Mouse (Mus musculus) hindbrain, postnatal 0 days (tissue): Measurements from ENCODE around the gene Myb. TPM values are rescaled to one million over a fixed set of nuclear protein-coding genes. Genes with fewer than 3 reads are reported as not detected.
A peak's percentile ranks its signal among the peaks of the same experiment; 100 is the strongest.

Experiments used
- ATAC-seq: fragments of 200-750 bp; cut with Nextera tagmentation; 2 replicates; pipeline ENCODE4 v1.8.0; 2017; ENCODE audit warnings: mild to moderate bottlenecking, moderate TSS enrichment, moderate library complexity
- DNase-seq: peaks from one replicate; pipeline ENCODE4 v3.0.0-alpha.2; 2015; ENCODE audit warnings: low spot score
- H3K27ac ChIP-seq: fragments of 300-500 bp; sonication (generic); 2 replicates; pipeline ENCODE4 v1.5.1; 2014; ENCODE audit warnings: mild to moderate bottlenecking
- H3K27me3 ChIP-seq: fragments of 300-500 bp; sonication (generic); 2 replicates; pipeline ENCODE4 v1.6.1; 2014; ENCODE audit warnings: low read length, mixed read lengths; ENCODE audit not compliant: insufficient read depth
- H3K36me3 ChIP-seq: fragments of 300-500 bp; sonication (generic); 2 replicates; pipeline ENCODE4 v1.6.1; 2014; ENCODE audit warnings: low read length, mixed read lengths; ENCODE audit not compliant: insufficient read depth
- H3K4me1 ChIP-seq: fragments of 300-500 bp; sonication (generic); 2 replicates; pipeline ENCODE4 v1.6.1; 2014; ENCODE audit warnings: antibody characterized with exemption, low read length, mixed read lengths; ENCODE audit not compliant: insufficient read depth
- H3K4me2 ChIP-seq: fragments of 300-500 bp; sonication (generic); 2 replicates; pipeline ENCODE4 v1.6.1; 2014; ENCODE audit warnings: low read depth, mild to moderate bottlenecking, low read length, moderate library complexity, mixed read lengths
- H3K4me3 ChIP-seq: fragments of 300-500 bp; sonication (generic); 2 replicates; pipeline ENCODE4 v1.5.1; 2014; ENCODE audit warnings: low read length
- H3K9ac ChIP-seq: fragments of 300-500 bp; sonication (generic); replicated peaks from 2 replicates; pipeline ENCODE4 v1.6.1; 2014; ENCODE audit warnings: mild to moderate bottlenecking, low read length, moderate library complexity, mixed read lengths
- H3K9me3 ChIP-seq: fragments of 300-500 bp; sonication (generic); 2 replicates; pipeline ENCODE4 v1.6.1; 2016; ENCODE audit warnings: low read length, mixed read lengths
- CTCF ChIP-seq: IDR thresholded peaks from 2 replicates; pipeline ENCODE4 v1.5.1; 2016; ENCODE audit warnings: antibody characterized with exemption, control low read depth, low read depth
- WGBS: fragments of 180-500 bp; shearing (Covaris S2); extraction: QIAGEN DNeasy Blood & Tissue Kit; methylation state at CpG from one replicate; pipeline ENCODE4 v1.1.7; 2014; 5-methylcytosine and 5-hydroxymethylcytosine counted together
- polyA plus RNA-seq: library from polyadenylated mRNA; unstranded; fragments of >200 nt; fragmentation: Nextera tagmentation; extraction: Ambion mirVana; gene quantifications from 2 replicates; pipeline ENCODE4 v1.2.1, GENCODE M21; 2015
- total RNA-seq: library from RNA; depleted of rRNA; stranded (reverse); fragments of >200 nt; gene quantifications from 2 replicates; pipeline ENCODE4 v1.2.3, GENCODE M21; 2014

Gene Myb
- total and polyA plus RNA-seq, 2 experiments from 2014 or later, result 2.0 to 3.3 TPM

DNA sequence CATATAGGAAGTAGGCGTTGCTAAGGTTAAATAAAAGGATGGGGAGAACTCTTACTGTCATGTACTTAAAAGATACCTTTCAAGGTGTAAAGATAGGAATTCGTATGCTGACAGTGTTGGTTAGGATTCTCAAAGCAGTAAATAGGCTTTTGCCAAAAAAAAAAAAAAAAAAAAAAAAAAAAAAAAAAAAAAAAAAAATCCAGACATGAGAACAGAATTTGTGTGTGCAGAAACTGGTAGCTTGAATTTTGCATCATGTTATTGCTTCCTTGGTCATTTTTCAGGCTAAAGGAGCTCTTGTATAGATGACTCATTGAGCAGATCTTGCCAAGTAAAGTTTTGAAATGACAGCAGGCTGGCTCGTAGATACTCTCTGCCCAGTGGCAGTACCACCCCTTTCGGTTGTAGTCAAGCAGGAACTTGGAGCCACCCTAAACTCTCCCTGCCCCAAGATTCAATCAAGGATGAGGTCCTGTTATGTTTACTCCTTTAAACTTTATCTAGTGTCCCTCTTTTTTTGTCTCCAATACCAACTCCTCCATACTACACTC lies 11.9 kb upstream of the Myb start:
- ATAC-seq (no peak), DNase-seq (no peak)
- no peak overlapping the region for H3K9ac ChIP-seq
- no peak overlapping the region for H3K4me3 ChIP-seq
- no peak overlapping the region for H3K4me2 ChIP-seq
- H3K27ac ChIP-seq, result no peak overlapping the region
- H3K9me3 ChIP-seq, result no peaks in the 10 kb centered on the region
- TF ChIP-seq CTCF, result no peak
- WGBS, result 87% methylated on average over 4 of the region's 4 CpGs
- H3K27me3 ChIP-seq, result no peaks in the 10 kb centered on the region
- no peaks in the 10 kb centered on the region for H3K36me3 ChIP-seq
- H3K4me1 ChIP-seq, result no peaks in the 10 kb centered on the region

DNA sequence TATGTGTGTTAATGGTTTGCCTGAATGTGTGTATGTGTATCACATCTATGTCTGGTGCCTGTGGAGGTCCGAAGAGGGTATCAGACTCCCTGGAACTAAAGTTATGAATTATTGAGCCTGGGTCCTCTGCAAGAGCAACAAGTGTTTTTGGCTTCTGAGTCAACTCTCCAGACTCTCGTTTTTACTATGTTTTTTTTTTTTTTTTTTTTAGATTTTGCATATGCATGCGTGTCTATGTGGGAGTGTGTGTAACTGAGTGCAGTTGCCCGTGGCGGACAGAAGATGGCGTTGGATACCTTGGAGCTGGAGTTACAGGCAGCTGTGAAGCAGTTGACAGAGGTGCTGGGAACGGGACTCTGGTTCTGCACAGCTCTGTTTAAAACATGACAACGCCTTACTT lies 7.7 kb upstream of the Myb start:
- 95% methylated on average over 8 of the region's 8 CpGs for WGBS

DNA sequence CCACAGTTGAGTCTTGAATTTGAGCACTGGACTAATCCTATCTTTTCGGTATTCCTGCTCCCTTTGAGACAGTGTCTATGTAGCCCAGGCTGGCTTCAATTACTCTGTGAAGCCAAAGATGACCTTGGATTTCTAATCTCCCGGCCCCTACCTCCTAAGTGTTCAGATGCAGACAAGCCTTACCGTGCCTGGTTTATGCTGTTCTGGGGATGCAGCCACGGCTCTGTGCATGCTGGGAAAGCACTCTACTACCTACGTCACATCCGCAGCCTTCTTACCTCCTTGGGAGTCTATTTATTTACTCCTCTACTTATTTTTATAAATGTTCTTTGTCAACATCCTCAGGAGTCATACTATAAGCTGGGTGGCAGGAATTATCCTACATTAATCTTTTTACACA lies 7.1 kb upstream of the Myb start:
- Histone ChIP-seq H3K9ac (no peak overlapping the region), H3K27ac (no peak overlapping the region), H3K4me1 (no peaks in the 10 kb centered on the region), H3K9me3 (no peaks in the 10 kb centered on the region), H3K27me3 (no peaks in the 10 kb centered on the region), H3K4me3 (no peak overlapping the region), H3K4me2 (no peak overlapping the region), H3K36me3 (no peaks in the 10 kb centered on the region)
- TF ChIP-seq CTCF, result no peak
- no peak for ATAC-seq
- 94% methylated on average over 6 of the region's 6 CpGs for WGBS
- no peak for DNase-seq

More for the DNA sequence above, 7.7 kb upstream of the Myb start:
- no peaks in the 10 kb centered on the region for H3K4me1 ChIP-seq
- no peak for TF ChIP-seq CTCF
- no peak overlapping the region for H3K4me3 ChIP-seq
- no peak overlapping the region for H3K9ac ChIP-seq
- H3K27ac ChIP-seq, result no peak overlapping the region
- no peaks in the 10 kb centered on the region for H3K36me3 ChIP-seq
- DNase-seq, result no peak
- H3K9me3 ChIP-seq, result no peaks in the 10 kb centered on the region
- H3K4me2 ChIP-seq, result no peak overlapping the region
- no peak for ATAC-seq
- no peaks in the 10 kb centered on the region for H3K27me3 ChIP-seq

DNA sequence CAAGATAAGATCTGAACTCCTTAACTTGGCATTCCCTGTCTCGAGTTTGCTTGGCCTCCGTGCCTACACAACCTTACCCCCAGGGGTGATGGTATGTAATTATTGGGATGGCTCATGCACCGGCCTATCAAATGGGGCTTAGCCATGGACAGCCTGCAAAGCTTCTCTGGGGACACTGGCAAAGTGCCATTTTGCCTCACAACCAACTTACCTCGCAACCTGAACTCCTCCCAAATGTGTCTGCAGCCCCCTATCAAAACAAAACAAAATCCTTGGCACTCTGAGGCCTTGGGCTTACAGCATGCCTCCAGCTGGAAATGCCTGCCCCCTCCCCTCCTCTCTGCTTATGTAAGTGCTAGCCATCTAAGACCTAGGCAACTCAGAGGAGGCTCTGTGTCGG lies 6.4 kb upstream of the Myb start:
- ATAC-seq, result no peak
- TF ChIP-seq CTCF, result no peak

DNA sequence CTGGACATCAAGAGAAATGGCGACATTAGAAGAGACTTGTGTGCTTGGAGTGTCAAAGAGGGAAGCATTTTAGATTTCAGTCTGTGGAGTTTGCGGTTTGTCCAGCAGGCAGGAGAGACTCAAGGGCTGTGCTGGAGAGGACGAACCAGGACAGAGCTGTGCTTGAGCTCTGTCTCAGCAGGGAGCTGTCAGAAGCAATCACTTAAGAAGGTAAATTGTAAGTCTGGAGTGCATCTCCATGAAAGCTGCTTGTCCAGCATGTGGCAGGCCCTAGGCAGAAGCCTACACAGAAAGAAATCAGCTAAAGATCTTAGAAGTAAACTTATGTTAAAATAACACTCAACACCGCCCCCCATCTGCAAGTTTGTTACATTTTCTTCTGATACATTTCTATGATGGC lies 4.6 kb upstream of the Myb start:
- Histone ChIP-seq H3K4me3 (no peak overlapping the region), H3K4me1 (no peaks in the 10 kb centered on the region), H3K36me3 (no peaks in the 10 kb centered on the region), H3K27ac (no peak overlapping the region), H3K4me2 (no peak overlapping the region), H3K27me3 (no peaks in the 10 kb centered on the region), H3K9ac (no peak overlapping the region), H3K9me3 (no peaks in the 10 kb centered on the region)
- WGBS, result 85% methylated on average over 4 of the region's 4 CpGs
- DNase-seq (no peak), ATAC-seq (no peak)
- no peak for TF ChIP-seq CTCF

More for the DNA sequence above, 6.4 kb upstream of the Myb start:
- H3K4me2 ChIP-seq, result no peak overlapping the region
- no peak overlapping the region for H3K27ac ChIP-seq
- no peaks in the 10 kb centered on the region for H3K36me3 ChIP-seq
- H3K27me3 ChIP-seq, result no peaks in the 10 kb centered on the region
- H3K9me3 ChIP-seq, result no peaks in the 10 kb centered on the region
- H3K4me3 ChIP-seq, result no peak overlapping the region
- no peaks in the 10 kb centered on the region for H3K4me1 ChIP-seq
- no peak for DNase-seq
- H3K9ac ChIP-seq, result no peak overlapping the region
- WGBS, result 79% methylated on average over 5 of the region's 5 CpGs

DNA sequence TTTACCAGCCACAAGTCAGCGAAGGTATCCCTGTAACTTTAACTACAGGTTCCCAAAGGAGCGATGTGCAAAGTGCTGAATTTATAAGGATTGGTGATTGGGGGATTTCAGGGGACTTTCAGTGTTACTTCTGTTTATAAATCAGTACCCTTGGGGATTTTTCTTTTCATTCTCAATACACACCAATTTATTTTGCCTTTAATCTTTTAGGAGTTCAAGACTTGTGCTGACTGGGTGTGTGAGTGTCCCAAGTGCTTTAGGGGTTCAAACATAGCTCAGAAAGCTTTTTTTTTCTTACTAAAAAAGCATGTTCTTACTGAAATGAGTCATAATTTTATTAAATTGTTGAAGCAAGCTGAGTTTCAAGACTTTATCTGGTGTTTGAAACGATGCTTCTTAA lies 1.3 kb upstream of the Myb start:
- 58% methylated on average over 3 of the region's 3 CpGs for WGBS
- Histone ChIP-seq H3K4me3 (no peak overlapping the region), H3K27me3 (peaks cover 3% of the 10 kb centered on the region; the same call in 1 of the 2 replicates), H3K4me1 (no peaks in the 10 kb centered on the region), H3K36me3 (no peaks in the 10 kb centered on the region), H3K9me3 (no peaks in the 10 kb centered on the region), H3K4me2 (no peak overlapping the region), H3K9ac (no peak overlapping the region), H3K27ac (no peak overlapping the region)
- ATAC-seq (no peak), DNase-seq (no peak)
- TF ChIP-seq CTCF, result no peak

DNA sequence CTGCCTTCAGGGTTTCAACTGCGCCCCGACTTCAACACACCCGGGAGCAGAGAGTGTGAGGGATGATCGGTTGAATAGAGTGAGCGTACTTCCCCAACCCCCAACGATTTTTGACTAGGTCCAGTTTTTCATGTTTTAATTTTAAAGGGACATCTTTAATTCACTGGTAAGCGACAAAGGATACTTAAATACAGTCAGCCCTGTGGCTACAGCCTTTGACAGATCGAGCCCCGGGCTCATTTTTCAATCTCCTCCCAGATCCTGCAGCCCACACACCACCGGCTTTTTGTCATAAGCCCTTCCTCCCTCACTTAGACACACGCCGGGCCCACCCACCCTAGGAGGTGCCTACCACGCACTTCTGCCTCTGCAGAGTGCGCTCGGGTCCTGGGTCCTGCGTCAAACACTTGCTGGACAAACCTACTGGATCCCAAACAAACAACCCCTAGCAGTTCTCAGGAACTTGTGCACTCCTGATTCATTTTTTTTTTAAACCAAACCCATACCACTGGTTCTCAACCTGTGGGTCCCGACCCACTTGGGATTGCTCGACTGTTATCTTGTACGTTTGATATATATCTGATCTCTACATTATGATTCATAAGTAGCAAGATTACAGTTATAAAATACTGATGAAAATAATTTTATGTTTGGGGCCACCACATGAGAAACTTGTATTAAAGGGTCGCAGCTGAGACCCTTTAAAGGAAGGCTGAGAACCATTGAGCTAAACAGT lies 743 bp upstream of the Myb start:
- WGBS, result 3% methylated on average over 20 of the region's 20 CpGs
- ATAC-seq, result no peak
- H3K27ac ChIP-seq, result peak overlapping the region; percentile 8; the same call in 1 of the 2 replicates

More for the DNA sequence above, 743 bp upstream of the Myb start:
- peak overlapping the region; percentile 66 for H3K9ac ChIP-seq
- no peak for TF ChIP-seq CTCF
- no peaks in the 10 kb centered on the region for H3K9me3 ChIP-seq
- no peaks in the 10 kb centered on the region for H3K4me1 ChIP-seq
- H3K4me2 ChIP-seq, result peak overlapping the region; percentile 100
- peak; percentile 18 for DNase-seq
- H3K27me3 ChIP-seq, result peaks cover 3% of the 10 kb centered on the region; the same call in 1 of the 2 replicates
- peak overlapping the region; percentile 66 for H3K4me3 ChIP-seq
- no peaks in the 10 kb centered on the region for H3K36me3 ChIP-seq
